Mouse (Mus musculus): ENCODE measurements around the gene Hoxb6.

Hoxb6 gene

DNA sequence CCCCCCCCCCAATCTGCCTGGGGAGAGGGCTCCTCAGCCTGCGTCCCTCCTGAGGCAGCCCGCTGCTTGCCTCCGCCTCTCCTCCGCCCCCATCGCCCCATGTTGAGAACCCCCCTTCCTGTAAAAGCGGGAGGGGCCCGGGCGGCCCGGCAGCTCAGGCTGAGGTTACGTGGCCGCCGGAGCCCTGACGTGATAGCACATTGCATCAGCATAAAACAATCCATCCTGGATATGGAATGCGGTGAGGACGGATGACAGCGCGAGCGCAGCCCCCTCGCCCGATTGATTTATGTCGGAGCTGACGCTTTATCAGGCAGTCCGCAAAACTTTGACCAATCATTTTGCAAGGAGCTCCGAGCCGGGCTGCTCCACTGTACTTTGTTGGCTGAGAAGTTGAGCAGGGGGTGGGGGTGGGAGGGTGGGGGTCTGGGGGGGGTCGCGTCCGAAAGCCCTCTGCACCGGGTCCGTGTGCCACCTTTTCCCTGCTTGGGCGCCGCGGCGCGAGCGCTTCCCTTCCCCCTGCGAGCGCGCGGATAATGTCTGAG lies 21.2 kb upstream of the Hoxb6 start, which contains the start of gene Hoxb9:
TSS of gene Hoxb9 (plus strand) at position 462 of the 545 bp plus-strand sequence.
- DNase-seq: no peak

DNA sequence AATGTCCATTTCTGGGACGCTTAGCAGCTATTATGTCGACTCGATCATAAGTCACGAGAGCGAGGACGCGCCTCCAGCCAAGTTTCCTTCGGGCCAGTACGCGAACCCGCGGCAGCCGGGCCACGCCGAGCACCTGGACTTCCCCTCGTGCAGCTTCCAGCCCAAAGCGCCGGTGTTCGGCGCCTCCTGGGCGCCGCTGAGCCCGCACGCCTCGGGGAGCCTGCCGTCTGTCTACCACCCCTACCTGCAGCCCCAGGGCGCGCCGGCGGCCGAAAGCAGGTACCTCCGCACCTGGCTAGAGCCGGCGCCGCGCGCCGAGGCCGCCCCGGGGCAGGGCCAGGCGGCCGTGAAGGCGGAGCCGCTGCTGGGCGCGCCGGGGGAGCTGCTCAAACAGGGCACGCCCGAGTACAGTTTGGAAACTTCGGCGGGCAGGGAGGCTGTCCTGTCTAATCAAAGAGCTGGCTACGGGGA lies 20.7 kb upstream of the Hoxb6 start:
- DNase-seq: no peak

- no peak for DNase-seq
Observed at GRCm38 (mm10) chr11:96272024-96272921, 20.0 kb upstream of the Hoxb6 start.

GRCm38 (mm10) chr11:96274428-96274827 lies 17.8 kb upstream of the Hoxb6 start:
- no peak for DNase-seq

GRCm38 (mm10) chr11:96275896-96276295 lies 16.4 kb upstream of the Hoxb6 start:
- no peak for DNase-seq

DNA sequence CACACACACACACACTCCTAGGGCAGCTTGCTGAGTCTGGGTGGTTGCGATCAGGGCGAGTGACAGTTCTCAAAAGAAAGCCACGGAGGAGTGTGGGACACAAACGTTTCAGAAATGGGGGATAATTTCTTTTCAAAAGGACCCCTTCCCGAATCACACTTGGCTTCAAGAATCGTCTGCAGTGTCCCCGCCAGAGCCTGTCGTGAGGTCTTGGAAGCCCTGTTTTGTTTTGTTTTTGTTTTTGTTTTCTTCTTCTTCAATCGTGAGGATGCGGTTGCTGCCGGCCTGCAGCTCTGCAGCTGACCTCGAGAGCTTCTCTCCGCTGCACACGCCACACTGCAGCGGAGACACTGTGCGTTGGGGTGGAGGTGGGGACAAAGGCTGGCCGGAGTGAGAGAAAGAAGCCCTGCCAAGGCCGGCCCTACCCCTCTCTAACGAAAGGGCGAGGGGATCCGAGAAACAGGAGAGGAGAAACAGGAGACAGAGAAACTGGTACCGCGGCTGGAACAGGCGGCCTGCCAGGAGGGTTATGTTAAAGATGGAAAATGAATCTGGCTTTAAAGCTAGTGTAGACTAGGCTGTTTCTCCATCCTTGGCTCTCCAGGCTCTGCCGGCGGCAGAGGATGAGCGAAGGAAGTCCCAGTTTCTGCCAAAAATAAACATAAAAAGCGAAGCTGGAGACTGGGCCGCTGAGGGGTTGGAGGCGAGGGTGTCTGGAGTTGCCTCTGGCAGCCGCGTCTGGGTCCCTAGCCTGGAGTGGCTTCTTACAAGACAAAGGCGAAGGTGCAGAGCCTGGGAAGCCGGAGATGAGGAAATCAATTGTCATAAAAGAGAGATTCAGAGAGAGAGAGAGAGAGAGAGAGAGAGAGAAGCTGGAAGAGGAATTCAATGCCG lies 14.9 kb upstream of the Hoxb6 start:
- DNase-seq: no peak

DNA sequence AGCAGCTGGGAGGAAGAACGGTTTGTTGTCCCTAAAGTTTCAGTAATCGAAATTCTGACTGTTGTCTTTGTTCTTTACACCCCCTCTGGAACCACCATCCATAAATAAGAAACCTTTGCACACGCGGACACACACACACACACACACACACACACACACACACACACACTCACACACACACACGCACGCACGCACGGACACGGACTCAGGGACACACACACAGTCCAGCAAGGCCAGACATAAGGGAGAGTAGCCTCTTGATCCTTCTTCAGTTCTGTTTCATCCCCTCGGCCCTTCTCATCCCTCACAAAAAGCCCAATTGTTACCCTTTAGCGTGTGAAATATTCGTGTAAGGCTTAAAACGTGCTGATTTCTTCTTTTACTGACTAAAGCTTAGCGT lies 14.0 kb upstream of the Hoxb6 start:
- DNase-seq: no peak

- DNase-seq: peak; percentile 89
Observed at GRCm38 (mm10) chr11:96278773-96279172, 13.5 kb upstream of the Hoxb6 start.

DNA sequence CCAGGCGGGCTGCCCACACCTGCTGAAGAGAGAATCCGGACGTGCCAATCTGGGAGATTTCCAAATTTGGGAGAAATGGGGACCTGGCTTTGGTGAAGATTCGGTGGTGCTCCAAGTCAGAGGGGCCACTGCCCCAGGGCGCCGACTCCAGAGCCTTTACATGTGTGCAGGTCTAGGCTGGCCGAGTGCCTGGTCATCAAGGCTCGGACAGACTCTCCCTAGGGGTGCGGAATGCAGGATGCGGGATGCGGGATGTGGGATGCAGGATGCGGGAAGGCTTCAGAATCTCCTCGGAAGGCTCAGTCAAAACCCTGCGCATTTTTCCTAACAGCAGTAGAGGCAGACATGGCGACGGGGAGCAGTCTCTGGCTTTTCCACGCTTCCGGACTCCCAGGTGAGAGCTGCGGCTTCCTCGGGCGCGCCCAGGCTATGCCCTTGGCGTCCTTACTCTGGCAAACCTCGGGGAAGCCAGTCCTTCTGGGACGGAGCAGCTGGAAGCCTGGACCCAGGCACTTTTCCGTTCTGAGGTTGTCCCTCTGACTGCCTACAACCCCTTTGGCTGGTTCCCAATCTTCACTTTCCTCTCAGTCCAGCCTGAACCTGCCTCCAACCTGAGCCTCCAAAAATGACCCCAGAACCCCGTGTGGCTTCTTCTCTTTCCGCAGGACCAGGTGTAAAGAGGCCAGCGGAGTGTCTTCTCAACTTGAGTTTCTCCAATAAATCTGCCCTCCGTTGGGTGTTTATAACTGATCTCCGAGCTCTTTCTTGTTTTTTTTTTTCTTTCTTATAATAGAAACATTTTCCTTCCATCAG lies 12.6 kb upstream of the Hoxb6 start:
- no peak for DNase-seq

GRCm38 (mm10) chr11:96280399-96281378 lies 11.6 kb upstream of the Hoxb6 start:
- no peak for DNase-seq

GRCm38 (mm10) chr11:96281396-96281795 lies 10.9 kb upstream of the Hoxb6 start:
- no peak for DNase-seq

- no peak for DNase-seq
Observed at GRCm38 (mm10) chr11:96281855-96282570, 10.3 kb upstream of the Hoxb6 start, which contains the start of gene Hoxb8. TSS of gene Hoxb8 (plus strand) at chr11:96281905.

- DNase-seq: no peak
Observed at GRCm38 (mm10) chr11:96282795-96283430, 9.4 kb upstream of the Hoxb6 start.

DNA sequence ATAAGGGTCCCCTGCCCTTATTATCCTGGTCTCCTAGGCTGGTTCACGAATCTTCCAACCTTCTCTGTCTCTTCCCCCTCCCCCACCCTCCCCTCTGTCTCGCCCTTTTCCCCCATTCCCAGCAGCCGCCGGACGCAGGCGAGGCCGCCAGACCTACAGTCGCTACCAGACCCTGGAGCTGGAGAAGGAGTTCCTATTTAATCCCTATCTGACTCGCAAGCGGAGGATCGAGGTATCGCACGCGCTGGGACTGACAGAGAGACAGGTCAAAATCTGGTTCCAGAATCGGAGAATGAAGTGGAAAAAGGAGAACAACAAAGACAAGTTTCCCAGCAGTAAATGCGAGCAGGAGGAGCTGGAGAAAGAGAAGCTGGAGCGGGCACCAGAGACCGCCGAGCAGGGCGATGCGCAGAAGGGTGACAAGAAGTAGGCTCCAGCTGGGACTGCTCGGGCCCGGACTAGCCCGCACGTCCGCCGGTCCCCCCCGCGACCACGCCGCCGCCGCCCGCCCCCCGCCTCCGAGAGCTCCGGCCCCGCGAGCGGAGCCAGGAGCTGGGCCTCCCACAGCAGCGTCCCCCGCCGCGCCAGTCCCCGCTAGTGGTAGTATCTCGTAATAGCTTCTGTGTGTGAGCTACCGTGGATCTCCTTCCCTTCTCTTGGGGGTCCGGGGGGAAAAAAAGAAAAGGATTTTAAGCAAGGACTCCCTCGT lies 8.1 kb upstream of the Hoxb6 start:
- no peak for DNase-seq

DNA sequence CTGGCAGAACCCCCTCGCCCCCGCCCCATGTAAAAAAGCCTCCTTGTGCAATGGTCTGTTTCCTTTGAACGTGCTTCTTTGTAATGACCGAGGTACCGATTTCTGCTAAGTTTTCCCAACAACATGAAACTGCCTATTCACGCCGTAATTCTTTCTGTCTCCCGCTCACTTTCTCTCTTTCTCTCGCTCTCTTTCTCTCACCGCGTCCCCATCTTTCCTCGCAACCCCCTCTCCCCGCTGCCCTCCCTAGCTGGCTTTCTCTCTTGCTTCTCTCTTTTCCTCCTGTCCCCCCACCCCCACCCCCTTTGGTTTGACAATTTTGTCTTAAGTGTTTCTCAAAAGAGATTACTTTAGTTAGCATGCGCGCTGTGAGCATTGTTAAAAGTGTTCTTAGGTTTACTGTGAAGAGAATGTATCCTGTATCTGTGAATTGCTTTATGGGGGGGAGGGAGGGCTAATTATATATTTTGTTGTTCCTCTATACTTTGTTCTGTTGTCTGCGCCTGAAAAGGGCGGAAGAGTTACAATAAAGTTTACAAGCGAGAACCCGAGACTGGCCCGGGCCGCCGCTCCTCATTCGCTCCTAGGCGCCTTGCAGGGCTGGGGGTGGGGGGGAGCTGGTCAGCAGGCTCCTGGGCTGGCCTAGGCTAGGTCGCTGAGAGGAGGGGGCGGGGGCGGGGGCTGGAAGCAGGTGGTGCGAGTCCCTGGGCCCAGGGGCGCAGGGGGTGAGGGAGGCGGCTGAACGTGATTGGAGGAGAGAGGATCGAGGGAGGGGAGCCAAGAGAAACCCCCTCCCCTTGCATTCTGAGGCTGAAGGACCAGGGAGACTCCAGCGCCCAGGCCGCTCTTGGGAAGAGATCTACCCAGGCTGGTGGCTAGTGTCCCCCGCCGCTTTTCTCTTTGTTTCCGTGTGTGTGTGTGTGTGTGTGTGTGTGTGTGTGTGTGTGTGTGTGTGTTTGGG lies 7.2 kb upstream of the Hoxb6 start:
- no peak for DNase-seq

DNA sequence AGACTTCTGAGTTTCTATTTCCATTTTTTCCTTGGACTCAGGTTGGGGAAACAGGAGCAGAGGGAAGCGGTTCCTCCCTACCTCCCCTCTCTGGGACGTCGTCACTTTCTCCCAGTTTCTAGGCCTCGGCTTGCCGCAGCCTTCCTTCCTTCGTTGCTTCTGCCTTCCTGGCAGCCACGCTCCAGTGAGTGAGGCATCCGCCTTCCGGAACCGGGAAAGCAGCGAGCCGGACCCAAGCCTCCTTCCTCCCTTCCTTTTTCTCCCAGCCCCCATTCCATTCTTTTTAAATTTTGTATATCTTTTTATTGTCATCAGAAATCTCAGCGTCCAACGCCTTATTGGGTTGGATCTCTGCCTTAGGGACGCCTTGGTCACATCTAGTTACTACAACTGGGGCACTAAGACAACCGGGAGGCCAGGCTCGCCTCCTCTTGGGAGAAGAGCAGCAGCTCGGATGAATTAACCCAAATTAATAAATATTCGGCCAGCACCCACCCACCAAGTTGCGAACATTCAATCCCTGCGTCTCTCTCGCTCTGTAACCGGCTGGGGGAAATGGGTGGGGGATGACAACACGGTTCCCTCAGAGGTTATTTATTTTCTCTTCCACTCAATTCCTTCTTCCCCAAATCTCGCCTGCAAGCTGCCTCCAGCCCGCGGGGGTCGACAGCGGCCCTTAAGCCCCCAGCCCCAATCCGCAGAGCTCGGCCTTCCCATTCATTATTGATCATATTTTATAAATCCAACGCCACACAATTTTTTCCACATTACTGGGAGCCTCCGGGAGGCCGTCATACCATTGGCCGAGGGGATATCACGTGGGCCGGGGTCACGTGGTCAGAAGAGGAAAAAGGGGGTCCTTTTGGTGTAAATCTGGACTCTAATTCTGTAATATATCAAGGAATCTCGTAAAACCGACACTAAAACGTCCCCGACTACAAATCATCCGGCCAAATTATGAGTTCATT lies 6.2 kb upstream of the Hoxb6 start, which contains the start of gene Hoxb7:
TSS of gene Hoxb7 (plus strand) at position 853 of the 968 bp plus-strand sequence.
- peak; percentile 58 for DNase-seq
